Mouse (Mus musculus) limb, embryonic 12.5 days (tissue): ENCODE results near the gene Klk9. TPM values are rescaled to one million over a fixed set of nuclear protein-coding genes. Genes with fewer than 3 reads are reported as not detected.

ENCODE experiments used
- ATAC-seq: fragments of 200-750 bp; cut with Nextera tagmentation; 2 replicates; pipeline ENCODE4 v1.8.0; 2017; ENCODE audit warnings: low read depth, moderate TSS enrichment; ENCODE audit not compliant: insufficient number of reproducible peaks, insufficient read depth, low FRiP score, low TSS enrichment
- H3K27ac ChIP-seq: fragments of 300-500 bp; sonication (generic); 2 replicates; pipeline ENCODE4 v1.5.1; 2016; ENCODE audit warnings: mild to moderate bottlenecking, moderate library complexity
- H3K27me3 ChIP-seq: fragments of 300-500 bp; sonication (generic); 2 replicates; pipeline ENCODE4 v1.6.1; 2016; ENCODE audit warnings: mild to moderate bottlenecking, moderate library complexity
- H3K36me3 ChIP-seq: fragments of 300-500 bp; sonication (generic); 2 replicates; pipeline ENCODE4 v1.6.1; 2016; ENCODE audit warnings: mild to moderate bottlenecking, moderate library complexity
- H3K4me1 ChIP-seq: fragments of 300-500 bp; sonication (generic); replicated peaks from 2 replicates; pipeline ENCODE4 v1.6.1; 2016
- H3K4me2 ChIP-seq: fragments of 300-500 bp; sonication (generic); 2 replicates; pipeline ENCODE4 v1.6.1; 2016; ENCODE audit warnings: mild to moderate bottlenecking, moderate library complexity
- H3K4me3 ChIP-seq: fragments of 300-500 bp; sonication (generic); replicated peaks from 2 replicates; pipeline ENCODE4 v1.5.1; 2016; ENCODE audit warnings: mild to moderate bottlenecking
- H3K9ac ChIP-seq: fragments of 300-500 bp; sonication (generic); replicated peaks from 2 replicates; pipeline ENCODE4 v1.6.1; 2016; ENCODE audit warnings: mild to moderate bottlenecking, moderate library complexity
- H3K9me3 ChIP-seq: fragments of 300-500 bp; sonication (generic); 2 replicates; pipeline ENCODE4 v1.6.1; 2016; ENCODE audit warnings: mild to moderate bottlenecking, moderate library complexity
- WGBS: fragments of 180-500 bp; shearing (Covaris S2); methylation state at CpG from one replicate; pipeline ENCODE4 v1.1.7; 2016; 5-methylcytosine and 5-hydroxymethylcytosine counted together
- polyA plus RNA-seq: library from polyadenylated mRNA; unstranded; fragments of >200 nt; fragmentation: Nextera tagmentation; extraction: Ambion mirVana; gene quantifications from 2 replicates; pipeline ENCODE4 v1.2.1, GENCODE M21; 2016

Gene Klk9
- polyA plus RNA-seq: 0.14 and 0.19 TPM in 2 replicates

DNA sequence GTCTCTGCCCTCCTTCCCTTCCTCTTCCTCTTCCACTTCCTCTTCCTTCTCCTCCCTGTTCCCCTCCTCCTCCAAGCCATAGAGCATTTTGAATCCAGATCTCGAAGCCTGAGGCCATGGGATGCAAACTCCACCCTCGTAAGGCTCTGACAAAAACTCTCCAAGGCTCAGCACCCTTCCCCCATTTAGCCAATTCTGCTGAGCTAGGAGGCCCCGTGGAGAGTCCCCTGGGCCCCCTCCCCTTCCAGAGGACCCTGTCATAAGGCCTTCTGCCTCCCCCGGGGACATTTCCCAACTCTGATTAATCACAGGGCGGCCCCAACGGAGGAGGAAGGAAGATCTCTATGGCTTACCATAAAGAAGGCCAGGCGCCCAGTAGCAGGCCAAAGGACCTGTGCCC lies at the start of gene Klk9:
Gene Klk9 (plus strand): TSS at position 301 of the 400 bp plus-strand sequence.
- H3K4me1 ChIP-seq: peaks cover 2% of the 10 kb centered on the region; the same call in 1 of the 2 replicates
- H3K27ac ChIP-seq: no peak within 1 kb of the TSS
- WGBS: 73% methylated on average over 7 of the region's 7 CpGs
- no peak for ATAC-seq
- H3K4me3 ChIP-seq: no peak within 1 kb of the TSS
- no peak within 1 kb of the TSS for H3K4me2 ChIP-seq
- H3K27me3 ChIP-seq: peaks cover 33% of the 10 kb centered on the region
- no peaks in the 10 kb centered on the region for H3K36me3 ChIP-seq
- H3K9me3 ChIP-seq: no peaks in the 10 kb centered on the region
- H3K9ac ChIP-seq: no peak within 1 kb of the TSS

DNA sequence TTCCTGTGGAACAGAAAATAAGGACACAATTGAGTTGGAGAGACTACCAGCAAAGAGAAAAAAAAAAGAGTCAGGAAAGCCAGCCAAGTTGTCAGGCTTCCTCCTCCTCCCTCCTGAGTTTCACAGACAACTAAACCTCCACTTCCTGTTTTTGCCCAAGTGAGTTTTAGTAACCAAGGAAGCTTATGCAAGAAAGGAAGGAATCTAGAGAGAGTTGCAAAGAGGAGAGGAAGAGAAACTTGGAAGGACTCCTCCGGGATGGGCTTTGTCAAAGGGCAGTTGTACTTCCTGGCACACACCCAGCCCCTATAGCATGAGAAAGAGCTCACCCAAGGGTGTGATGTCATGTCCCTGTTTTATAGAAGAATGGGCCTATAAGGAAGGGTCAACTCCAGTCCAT lies 43.9 kb upstream of the Klk9 start:
- Histone ChIP-seq H3K36me3 (no peaks in the 10 kb centered on the region), H3K4me2 (no peak overlapping the region), H3K27ac (no peak overlapping the region), H3K9me3 (no peaks in the 10 kb centered on the region), H3K4me3 (no peak overlapping the region), H3K9ac (no peak overlapping the region), H3K4me1 (no peaks in the 10 kb centered on the region), H3K27me3 (no peaks in the 10 kb centered on the region)
- ATAC-seq: no peak
- 72% methylated on average over 1 of the region's 1 CpGs for WGBS

- ATAC-seq: no peak
- H3K4me2 ChIP-seq: no peak overlapping the region
- WGBS: 63% methylated on average over 2 of the region's 2 CpGs
Observed at GRCm38 (mm10) chr7:43752806-43753205, 38.9 kb upstream of the Klk9 start.

GRCm38 (mm10) chr7:43766484-43766883 lies 25.2 kb upstream of the Klk9 start:
- 61% methylated on average over 8 of the region's 8 CpGs for WGBS
- Histone ChIP-seq H3K4me2 (no peak overlapping the region), H3K4me3 (no peak overlapping the region), H3K9ac (no peak overlapping the region), H3K36me3 (no peaks in the 10 kb centered on the region), H3K27ac (no peak overlapping the region), H3K4me1 (no peaks in the 10 kb centered on the region), H3K27me3 (no peaks in the 10 kb centered on the region), H3K9me3 (no peaks in the 10 kb centered on the region)
- no peak for ATAC-seq

More at GRCm38 (mm10) chr7:43752806-43753205, 38.9 kb upstream of the Klk9 start:
- no peaks in the 10 kb centered on the region for H3K4me1 ChIP-seq
- H3K9ac ChIP-seq: no peak overlapping the region
- H3K4me3 ChIP-seq: no peak overlapping the region
- H3K9me3 ChIP-seq: no peaks in the 10 kb centered on the region
- no peaks in the 10 kb centered on the region for H3K36me3 ChIP-seq
- no peaks in the 10 kb centered on the region for H3K27me3 ChIP-seq
- no peak overlapping the region for H3K27ac ChIP-seq

DNA sequence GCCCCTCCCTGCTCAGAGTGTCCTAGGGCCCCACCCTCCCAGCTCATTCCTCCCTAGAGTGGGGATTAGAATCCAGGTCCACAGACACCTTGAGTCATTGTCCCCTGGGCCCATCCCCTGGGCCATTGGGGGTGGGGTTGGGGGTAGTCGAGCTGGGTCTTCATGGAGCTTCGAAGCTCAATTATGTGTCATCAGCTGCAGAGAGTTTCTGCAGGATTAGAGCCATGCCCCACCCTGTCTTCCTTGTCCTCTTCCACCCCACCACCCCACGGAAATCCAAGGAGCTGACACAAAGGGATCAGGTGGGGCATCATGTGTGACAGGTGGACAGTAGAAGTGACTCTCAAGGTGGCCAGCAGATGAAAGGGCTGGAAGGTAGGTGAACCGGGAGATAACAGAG lies 23.1 kb upstream of the Klk9 start, which contains the start of gene Klk12:
Gene Klk12 (plus strand): TSS at position 301 of the 400 bp plus-strand sequence.
- ATAC-seq: no peak
- Histone ChIP-seq H3K4me1 (no peaks in the 10 kb centered on the region), H3K36me3 (no peaks in the 10 kb centered on the region), H3K4me3 (no peak within 1 kb of the TSS), H3K4me2 (no peak within 1 kb of the TSS), H3K27ac (no peak within 1 kb of the TSS), H3K9ac (no peak within 1 kb of the TSS), H3K9me3 (no peaks in the 10 kb centered on the region), H3K27me3 (no peaks in the 10 kb centered on the region)
- WGBS: 80% methylated on average over 4 of the region's 4 CpGs

GRCm38 (mm10) chr7:43769636-43770035 lies 22.1 kb upstream of the Klk9 start:
- no peak for ATAC-seq
- H3K4me3 ChIP-seq: no peak overlapping the region
- H3K27ac ChIP-seq: no peak overlapping the region
- H3K9me3 ChIP-seq: no peaks in the 10 kb centered on the region
- H3K36me3 ChIP-seq: no peaks in the 10 kb centered on the region
- H3K4me1 ChIP-seq: no peaks in the 10 kb centered on the region
- H3K27me3 ChIP-seq: no peaks in the 10 kb centered on the region
- WGBS: 89% methylated on average over 8 of the region's 8 CpGs
- H3K9ac ChIP-seq: no peak overlapping the region
- no peak overlapping the region for H3K4me2 ChIP-seq

DNA sequence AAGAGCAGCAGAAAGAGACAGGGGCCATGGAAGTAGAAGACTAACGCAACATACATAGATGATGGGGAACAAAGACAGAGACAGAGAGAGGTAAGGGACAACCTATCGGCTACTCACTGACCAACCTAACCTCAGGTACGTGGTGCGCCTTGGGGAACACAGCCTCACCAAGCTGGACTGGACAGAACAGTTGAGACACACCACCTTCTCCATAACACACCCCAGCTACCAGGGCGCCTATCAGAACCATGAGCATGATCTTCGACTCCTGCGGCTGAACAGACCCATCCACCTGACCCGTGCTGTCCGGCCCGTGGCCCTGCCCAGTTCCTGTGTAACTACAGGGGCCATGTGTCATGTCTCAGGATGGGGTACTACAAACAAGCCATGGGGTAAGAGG lies 21.0 kb upstream of the Klk9 start:
- no peak overlapping the region for H3K9ac ChIP-seq
- 95% methylated on average over 10 of the region's 10 CpGs for WGBS
- no peak overlapping the region for H3K4me3 ChIP-seq
- no peaks in the 10 kb centered on the region for H3K27me3 ChIP-seq
- no peak overlapping the region for H3K4me2 ChIP-seq
- no peaks in the 10 kb centered on the region for H3K36me3 ChIP-seq
- no peaks in the 10 kb centered on the region for H3K9me3 ChIP-seq
- no peak for ATAC-seq
- no peaks in the 10 kb centered on the region for H3K4me1 ChIP-seq
- H3K27ac ChIP-seq: no peak overlapping the region

- Histone ChIP-seq H3K27me3 (no peaks in the 10 kb centered on the region), H3K9ac (no peak overlapping the region), H3K27ac (no peak overlapping the region), H3K4me1 (no peaks in the 10 kb centered on the region), H3K4me2 (no peak overlapping the region), H3K4me3 (no peak overlapping the region), H3K9me3 (no peaks in the 10 kb centered on the region), H3K36me3 (no peaks in the 10 kb centered on the region)
- ATAC-seq: no peak
- WGBS: 89% methylated on average over 6 of the region's 6 CpGs
Observed at GRCm38 (mm10) chr7:43771916-43772315, 19.8 kb upstream of the Klk9 start.

- WGBS: 71% methylated on average over 3 of the region's 3 CpGs
- Histone ChIP-seq H3K4me2 (no peak overlapping the region), H3K4me1 (no peaks in the 10 kb centered on the region), H3K27ac (no peak overlapping the region), H3K9ac (no peak overlapping the region), H3K9me3 (no peaks in the 10 kb centered on the region), H3K4me3 (no peak overlapping the region), H3K27me3 (no peaks in the 10 kb centered on the region), H3K36me3 (no peaks in the 10 kb centered on the region)
- ATAC-seq: no peak
Observed at GRCm38 (mm10) chr7:43772901-43773300, 18.8 kb upstream of the Klk9 start.

- H3K9ac ChIP-seq: no peak within 1 kb of the TSS
- 84% methylated on average over 5 of the region's 5 CpGs for WGBS
- H3K27ac ChIP-seq: no peak within 1 kb of the TSS
- H3K4me3 ChIP-seq: no peak within 1 kb of the TSS
- H3K27me3 ChIP-seq: no peaks in the 10 kb centered on the region
- no peaks in the 10 kb centered on the region for H3K36me3 ChIP-seq
- no peaks in the 10 kb centered on the region for H3K9me3 ChIP-seq
- H3K4me1 ChIP-seq: no peaks in the 10 kb centered on the region
- no peak for ATAC-seq
- H3K4me2 ChIP-seq: no peak within 1 kb of the TSS
Observed at GRCm38 (mm10) chr7:43774364-43774763, 17.3 kb upstream of the Klk9 start, which contains the start of gene Klk11. Gene Klk11 (plus strand): TSS chr7:43774604.

DNA sequence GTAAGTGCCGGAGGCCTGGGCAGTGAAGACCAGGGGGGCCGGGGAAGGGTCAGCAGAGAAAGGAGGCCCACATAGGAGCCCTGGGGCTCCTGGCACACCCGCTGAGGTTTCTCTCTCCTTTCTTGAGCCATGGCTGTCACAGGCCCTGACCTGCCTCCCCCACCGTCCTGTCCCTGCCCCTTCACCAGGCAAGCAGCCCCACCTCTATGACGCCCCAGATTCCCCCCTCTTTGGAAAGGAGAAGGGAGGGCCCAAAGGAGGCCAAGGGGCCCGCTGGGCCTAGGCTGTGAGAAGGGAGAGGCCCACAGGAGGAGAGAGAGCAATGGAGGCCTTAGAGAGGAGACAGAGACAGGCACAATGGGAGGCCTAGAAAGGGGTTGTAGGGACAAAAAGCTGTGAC lies 16.9 kb upstream of the Klk9 start:
- WGBS: 58% methylated on average over 6 of the region's 6 CpGs
- Histone ChIP-seq H3K27ac (no peak overlapping the region), H3K36me3 (no peaks in the 10 kb centered on the region), H3K4me2 (no peak overlapping the region), H3K9me3 (no peaks in the 10 kb centered on the region), H3K4me1 (no peaks in the 10 kb centered on the region), H3K27me3 (no peaks in the 10 kb centered on the region), H3K9ac (no peak overlapping the region), H3K4me3 (no peak overlapping the region)
- ATAC-seq: no peak

GRCm38 (mm10) chr7:43775311-43776057 lies 16.2 kb upstream of the Klk9 start:
- 48% methylated on average over 7 of the region's 7 CpGs for WGBS
- H3K27ac ChIP-seq: no peak overlapping the region

More at GRCm38 (mm10) chr7:43775311-43776057, 16.2 kb upstream of the Klk9 start:
- no peaks in the 10 kb centered on the region for H3K4me1 ChIP-seq
- H3K4me3 ChIP-seq: no peak overlapping the region
- H3K4me2 ChIP-seq: no peak overlapping the region
- ATAC-seq: no peak
- H3K9ac ChIP-seq: no peak overlapping the region
- no peaks in the 10 kb centered on the region for H3K36me3 ChIP-seq
- no peaks in the 10 kb centered on the region for H3K27me3 ChIP-seq
- no peaks in the 10 kb centered on the region for H3K9me3 ChIP-seq
